In genomic region chr1:162813836-162814156, GRCm38 (mm10) we compare ENCODE assay signal across 9 mouse cellular contexts. TPM values are rescaled to one million over a fixed set of nuclear protein-coding genes. Genes with fewer than 3 reads are reported as not detected.
A peak's percentile ranks its signal among the peaks of the same experiment; 100 is the strongest.
DNase-seq lines count a peak whose midpoint lies in the region; ATAC-seq and TF ChIP-seq lines count a peak whose summit lies in the region.
"Had no signal": no experiment of that assay in that cellular context is flagged by ENCODE, and none has a peak within 500 bp of the region (broad histone marks: within the 10 kb centered on the region; RNA-seq: fewer than 3 reads in every experiment).

Gene Fmo4 (minus strand): TSS chr1:162813972.

- TF ChIP-seq EP300 in CH12.LX (IDR thresholded peaks at IDR 0.05; ENCODE audit: low read length) = no peak

- no peak for ATAC-seq in forebrain, postnatal 0 days
- ATAC-seq in granulocyte monocyte progenitor cell, adult 5-6 weeks (replicated peaks; ENCODE audit: poor library complexity, severe bottlenecking) = no peak

- DNase-seq in forebrain, postnatal 0 days = no peak
- no peak for DNase-seq in forebrain, embryonic 10.5 days (ENCODE audit: extremely low spot score, low spot score)
- peak; percentile 8 for DNase-seq in CH12.LX (ENCODE audit: extremely low read depth)
- peak; percentile 31 for DNase-seq in brain, embryonic 14.5 days (ENCODE audit: low read depth)
- peak; percentile 51 for DNase-seq in heart, postnatal 4 days
- DNase-seq in left cerebral cortex, postnatal 25 days (ENCODE audit: low spot score in 2 of 2) = peak; percentile 13 to 17
- peak; percentile 20 for DNase-seq in ovary, postnatal 14 days (ENCODE audit: low spot score)

- H3K4me2 ChIP-seq in forebrain, postnatal 0 days (ENCODE audit: low read depth) = no peak within 1 kb of the TSS
- H3K4me2 ChIP-seq in CH12.LX (ENCODE audit: insufficient read depth, low read depth, poor library complexity, severe bottlenecking) = peak within 1 kb of the TSS; percentile 11

- no peaks in the 10 kb centered on the region for H3K27me3 ChIP-seq in forebrain, postnatal 0 days (ENCODE audit: insufficient read depth, low read length)
- H3K27me3 ChIP-seq in forebrain, embryonic 10.5 days (ENCODE audit: poor library complexity, severe bottlenecking) = no peaks in the 10 kb centered on the region
- H3K27me3 ChIP-seq in CH12.LX (replicated peaks) = no peaks in the 10 kb centered on the region

- H3K36me3 ChIP-seq in forebrain, postnatal 0 days (ENCODE audit: insufficient read depth) = no peaks in the 10 kb centered on the region
- H3K36me3 ChIP-seq in forebrain, embryonic 10.5 days (replicated peaks) = no peaks in the 10 kb centered on the region
- no peaks in the 10 kb centered on the region for H3K36me3 ChIP-seq in CH12.LX (replicated peaks in 1 of 2; ENCODE audit: control insufficient read depth in 1 of 2, insufficient read depth in 1 of 2, low read length in 1 of 2)

- intact Hi-C loops in left cerebral cortex, postnatal 25 days (cut with DNase I) = loop anchor here (5.0 kb wide), 1 partner anchor 244 kb away; no protein-coding TSS in a partner anchor

- H3K9me3 ChIP-seq in forebrain, postnatal 0 days (ENCODE audit: low read length) = no peaks in the 10 kb centered on the region
- H3K9me3 ChIP-seq in forebrain, embryonic 10.5 days = no peaks in the 10 kb centered on the region
- H3K9me3 ChIP-seq in CH12.LX (replicated peaks; ENCODE audit: low read length) = no peaks in the 10 kb centered on the region

- no peaks in the 10 kb centered on the region for H3K4me1 ChIP-seq in forebrain, postnatal 0 days (ENCODE audit: insufficient read depth)
- H3K4me1 ChIP-seq in forebrain, embryonic 10.5 days = peaks cover 14% of the 10 kb centered on the region
- 0 out of 4 replicates have a peak, but pooled peaks cover 0 to 7% of the 10 kb centered on the region in 2 experiments for H3K4me1 ChIP-seq in CH12.LX (ENCODE audit: control insufficient read depth in 1 of 2, insufficient read depth in 2 of 2)

- no peaks in the 10 kb centered on the region for H3K79me2 ChIP-seq in CH12.LX (replicated peaks; ENCODE audit: control insufficient read depth, extremely low read depth, insufficient read depth, poor library complexity, severe bottlenecking)

- peak; percentile 42 for TF ChIP-seq CTCF in forebrain, postnatal 0 days (IDR thresholded peaks at IDR 0.05; ENCODE audit: low read depth)
- TF ChIP-seq CTCF in CH12.LX (conservative IDR thresholded peaks at IDR 0.05 in 1 of 2, IDR thresholded peaks at IDR 0.05 in 1 of 2; ENCODE audit: low read depth in 2 of 2, low read length in 2 of 2) = peak in 1 of 2 experiments; percentile 55; a peak in 2 of 4 replicates
- peak; percentile 48; the same call in 1 of the 2 replicates for TF ChIP-seq CTCF in brain, embryonic 14.5 days (IDR thresholded peaks at IDR 0.05; ENCODE audit: borderline replicate concordance, extremely low read depth, insufficient read depth, insufficient read length)

- 42% methylated on average over 8 of the region's 8 CpGs for WGBS in forebrain, postnatal 0 days
- 51% methylated on average over 8 of the region's 8 CpGs for WGBS in forebrain, embryonic 10.5 days

- no peak within 1 kb of the TSS for H3K4me3 ChIP-seq in forebrain, postnatal 0 days (ENCODE audit: low read depth, low read length)
- no peak within 1 kb of the TSS for H3K4me3 ChIP-seq in forebrain, embryonic 10.5 days
- no peak within 1 kb of the TSS for H3K4me3 ChIP-seq in CH12.LX (replicated peaks in 1 of 3; ENCODE audit: low read depth in 2 of 3, low read length in 2 of 3, poor library complexity in 1 of 3)

- TF ChIP-seq RAD21 in CH12.LX (IDR thresholded peaks at IDR 0.05; ENCODE audit: low read depth, low read length) = peak; percentile 22

- H3K27ac ChIP-seq in forebrain, postnatal 0 days (ENCODE audit: low read depth, low read length) = no peak within 1 kb of the TSS
- no peak within 1 kb of the TSS; the same call in 1 of the 2 replicates for H3K27ac ChIP-seq in forebrain, embryonic 10.5 days
- no peak within 1 kb of the TSS for H3K27ac ChIP-seq in CH12.LX (ENCODE audit: insufficient read depth, low read depth)

- no peak within 1 kb of the TSS for H3K9ac ChIP-seq in forebrain, postnatal 0 days
- H3K9ac ChIP-seq in CH12.LX (ENCODE audit: insufficient read depth, low read depth) = no peak within 1 kb of the TSS

- in situ Hi-C loops in CH12.LX (cut with MboI; ENCODE audit: low pct_ligation_motif_present, low pct_unique_long_range_greater_than_20kb, low sequenced_read_pairs) = no loop called here

- dilution Hi-C loops in CH12.LX (cut with MboI; ENCODE audit: extremely low pct_ligation_motif_present, extremely low pct_unique_long_range_greater_than_20kb, low sequenced_read_pairs) = no loop called here

- no peak for TF ChIP-seq POLR2A in CH12.LX (IDR thresholded peaks at IDR 0.05; ENCODE audit: low read depth, low read length)
- TF ChIP-seq POLR2A in brain, embryonic 14.5 days (IDR thresholded peaks at IDR 0.05; ENCODE audit: borderline replicate concordance, extremely low read depth, insufficient read depth, insufficient read length, poor library complexity, severe bottlenecking) = no peak

TF ChIP-seq in CH12.LX, 34 proteins besides CTCF, POLR2A, EP300 and RAD21:
- TF ChIP-seq MXI1 (IDR thresholded peaks at IDR 0.05; ENCODE audit: low read depth, low read length) (no peak), USF2 (conservative IDR thresholded peaks at IDR 0.05; ENCODE audit: low read depth, low read length) (no peak)

RNA-seq across cellular contexts. Expression of gene Fmo4, which starts in this region (rescaled TPM):
- total RNA-seq in forebrain, postnatal 0 days (2014; rRNA removed) = 0.76 and 0.85 TPM in 2 replicates
- polyA plus RNA-seq in forebrain, postnatal 0 days (2015; fragmentation: Nextera tagmentation; extraction: Ambion mirVana) = 0.09 and 0.17 TPM in 2 replicates
- 0.29 and 0.33 TPM in 2 replicates for polyA plus RNA-seq in forebrain, embryonic 10.5 days (2016; fragmentation: Nextera tagmentation; extraction: Ambion mirVana)
- total RNA-seq in CH12.LX (2012; rRNA removed) = not detected in 2 replicates
- total RNA-seq in CH12.LX (2014; rRNA removed) = not detected in 2 replicates
- polyA plus RNA-seq in CH12.LX (2012; ENCODE audit: insufficient read length, low read depth) = not detected in 2 replicates
- 0.55 and 0.79 TPM in 2 replicates for polyA plus RNA-seq in brain, embryonic 14.5 days (2012; rRNA removed)
- total RNA-seq in heart, postnatal 4 days (2021) = under 1 TPM in 1 of 2 experiments, not detected in 1; 0.55 TPM
- not detected for total RNA-seq in left cerebral cortex, postnatal 25 days (2021)
- total RNA-seq in granulocyte monocyte progenitor cell, adult 5-6 weeks (2014; fragmentation: Nextera tagmentation) = not detected in 2 replicates
- total RNA-seq in granulocyte monocyte progenitor cell, adult 5-6 weeks (2017) = not detected in 2 replicates
- total RNA-seq: MEL had no signal

Comparison
In these comparisons a context has a peak if more than half of its experiments do, and no peak if none do; other contexts are left out.
1. Peak in DNase-seq and H3K4me2 ChIP-seq in CH12.LX; RNA of the gene not detected or under 1 TPM.
2. Peak in DNase-seq in brain, embryonic 14.5 days; RNA of the gene not detected or under 1 TPM.
3. Peak in DNase-seq in heart, postnatal 4 days; RNA of the gene not detected or under 1 TPM.
4. Peak in DNase-seq in left cerebral cortex, postnatal 25 days; RNA of the gene not detected or under 1 TPM.